Mouse (Mus musculus) CH12.LX (cell line): ENCODE results near the gene Serpinb1a. TPM values are rescaled to one million over a fixed set of nuclear protein-coding genes. Genes with fewer than 3 reads are reported as not detected.

Experiments
- DNase-seq: peaks from one replicate; pipeline ENCODE4 v3.0.0-alpha.2; 2013; ENCODE audit errors: extremely low read depth
- H3K27ac ChIP-seq: 2 replicates; pipeline ENCODE4 v1.5.1; 2012; ENCODE audit warnings: low read depth, mild to moderate bottlenecking, control low read depth, moderate library complexity; ENCODE audit not compliant: insufficient read depth
- H3K27me3 ChIP-seq: replicated peaks from 2 replicates; pipeline ENCODE3; 2012; ENCODE audit warnings: inconsistent platforms
- H3K36me3 ChIP-seq, 2 experiments: replicated peaks in 1 of 2; 2 replicates each; pipeline versions ENCODE3 to v1.6.1; 2012; ENCODE audit warnings: inconsistent platforms in 1 of 2, low read length in 1 of 2, mild to moderate bottlenecking in 1 of 2, mixed read lengths in 1 of 2, moderate library complexity in 1 of 2; ENCODE audit not compliant: control insufficient read depth in 1 of 2, insufficient read depth in 1 of 2
- H3K4me1 ChIP-seq, 2 experiments: 2 replicates each; pipeline ENCODE4 v1.6.1; 2012; ENCODE audit warnings: inconsistent platforms in 1 of 2, moderate library complexity in 1 of 2; ENCODE audit not compliant: insufficient read depth in 2 of 2, control insufficient read depth in 1 of 2
- H3K4me2 ChIP-seq: 2 replicates; pipeline ENCODE4 v1.6.1; 2012; ENCODE audit warnings: low read depth, mild to moderate bottlenecking, control low read depth; ENCODE audit not compliant: poor library complexity, insufficient read depth, severe bottlenecking
- H3K4me3 ChIP-seq, 3 experiments: fragments of 150-350 bp in 1 of 3; sonication (generic) in 1 of 3; replicated peaks in 1 of 3; 2 replicates each; pipeline versions ENCODE3 to v1.5.1; 2011 to 2012; ENCODE audit warnings: low read depth in 2 of 3, low read length in 2 of 3, mild to moderate bottlenecking in 2 of 3, moderate library complexity in 2 of 3, control low read depth in 1 of 3, improper control_type of control experiment in 1 of 3, inconsistent platforms in 1 of 3, mixed read lengths in 1 of 3; ENCODE audit not compliant: poor library complexity in 1 of 3
- H3K79me2 ChIP-seq: replicated peaks from 2 replicates; pipeline ENCODE4 v1.6.1; 2012; ENCODE audit warnings: mild to moderate bottlenecking, moderate library complexity; ENCODE audit not compliant: control insufficient read depth, poor library complexity, insufficient read depth, severe bottlenecking; ENCODE audit errors: extremely low read depth
- H3K9ac ChIP-seq: 2 replicates; pipeline ENCODE4 v1.6.1; 2012; ENCODE audit warnings: low read depth, mild to moderate bottlenecking, control low read depth, moderate library complexity; ENCODE audit not compliant: insufficient read depth
- H3K9me3 ChIP-seq: replicated peaks from 2 replicates; pipeline ENCODE3; 2012; ENCODE audit warnings: low read length, inconsistent platforms, mixed read lengths
- CHD1 ChIP-seq: IDR thresholded peaks from 2 replicates; pipeline ENCODE4 v1.6.1; 2012; ENCODE audit warnings: low read depth, low read length, improper control_type of control experiment, inconsistent platforms
- CTCF ChIP-seq, 2 experiments: IDR thresholded peaks in 1 of 2; conservative IDR thresholded peaks in 1 of 2; 2 replicates each; pipeline ENCODE4 v1.5.1; 2011 to 2012; ENCODE audit warnings: low read depth in 2 of 2, low read length in 2 of 2, improper control_type of control experiment in 1 of 2, inconsistent platforms in 1 of 2, mild to moderate bottlenecking in 1 of 2, moderate library complexity in 1 of 2
- ELF1 ChIP-seq: IDR thresholded peaks from 2 replicates; pipeline ENCODE4 v1.6.1; 2014; ENCODE audit warnings: low read depth, mild to moderate bottlenecking, inconsistent platforms, low read length, improper control_type of control experiment
- EP300 ChIP-seq: IDR thresholded peaks from 2 replicates; pipeline ENCODE4 v1.6.1; 2011; ENCODE audit warnings: low read length, improper control_type of control experiment
- ETS1 ChIP-seq: conservative IDR thresholded peaks from 2 replicates; pipeline ENCODE4 v1.6.1; 2012; ENCODE audit warnings: low read depth, mild to moderate bottlenecking, inconsistent platforms, low read length, improper control_type of control experiment, moderate library complexity
- HCFC1 ChIP-seq: IDR thresholded peaks from 2 replicates; pipeline ENCODE4 v1.6.1; 2012; ENCODE audit warnings: low read depth, mild to moderate bottlenecking, inconsistent platforms, low read length, improper control_type of control experiment
- IRF4 ChIP-seq: IDR thresholded peaks from 2 replicates; pipeline ENCODE4 v1.6.1; 2014; ENCODE audit warnings: low read depth, mild to moderate bottlenecking, inconsistent platforms, low read length, improper control_type of control experiment
- JUN ChIP-seq: IDR thresholded peaks from 2 replicates; pipeline ENCODE4 v1.6.1; 2011; ENCODE audit warnings: low read depth, mild to moderate bottlenecking, low read length, improper control_type of control experiment, moderate library complexity; ENCODE audit not compliant: insufficient read depth
- JUND ChIP-seq: conservative IDR thresholded peaks from 2 replicates; pipeline ENCODE4 v1.6.1; 2011; ENCODE audit warnings: low read depth, low read length, improper control_type of control experiment
- MAZ ChIP-seq: IDR thresholded peaks from 2 replicates; pipeline ENCODE4 v1.6.1; 2012; ENCODE audit warnings: low read depth, mild to moderate bottlenecking, inconsistent platforms, low read length, improper control_type of control experiment, moderate library complexity
- MXI1 ChIP-seq: IDR thresholded peaks from 2 replicates; pipeline ENCODE4 v1.6.1; 2011; ENCODE audit warnings: mild to moderate bottlenecking, low read depth, low read length, improper control_type of control experiment
- MYC ChIP-seq: IDR thresholded peaks from 2 replicates; pipeline ENCODE4 v1.6.1; 2011; ENCODE audit warnings: low read depth, mild to moderate bottlenecking, improper control_type of control experiment, low read length
- NELFE ChIP-seq: IDR thresholded peaks from 2 replicates; pipeline ENCODE4 v1.6.1; 2011; ENCODE audit warnings: low read depth, low read length, improper control_type of control experiment
- POLR2A ChIP-seq: IDR thresholded peaks from 2 replicates; pipeline ENCODE4 v1.6.1; 2011; ENCODE audit warnings: low read depth, mild to moderate bottlenecking, improper control_type of control experiment, low read length
- POLR2AphosphoS2 ChIP-seq: IDR thresholded peaks from 2 replicates; pipeline ENCODE4 v1.6.1; 2011; ENCODE audit warnings: low read depth, low read length, improper control_type of control experiment
- RAD21 ChIP-seq: IDR thresholded peaks from 2 replicates; pipeline ENCODE4 v1.6.1; 2011; ENCODE audit warnings: low read depth, mild to moderate bottlenecking, low read length, improper control_type of control experiment, moderate library complexity
- TBP ChIP-seq: conservative IDR thresholded peaks from 2 replicates; pipeline ENCODE4 v1.6.1; 2011; ENCODE audit warnings: low read depth, low read length, improper control_type of control experiment
- TCF12 ChIP-seq: IDR thresholded peaks from 2 replicates; pipeline ENCODE4 v1.6.1; 2014; ENCODE audit warnings: low read depth, mild to moderate bottlenecking, inconsistent platforms, low read length, improper control_type of control experiment
- ZC3H11A ChIP-seq: IDR thresholded peaks from 2 replicates; pipeline ENCODE4 v1.6.1; 2012; ENCODE audit warnings: low read depth, mild to moderate bottlenecking, inconsistent platforms, low read length, improper control_type of control experiment
- ZMIZ1 ChIP-seq: IDR thresholded peaks from 2 replicates; pipeline ENCODE4 v1.6.1; 2012; ENCODE audit warnings: low read depth, mild to moderate bottlenecking, inconsistent platforms, low read length, improper control_type of control experiment
- ZNF384 ChIP-seq: IDR thresholded peaks from 2 replicates; pipeline ENCODE4 v1.6.1; 2012; ENCODE audit warnings: low read depth, low read length, improper control_type of control experiment, inconsistent platforms
- dilution Hi-C: fragments of 300-500 bp; cut with MboI; formaldehyde crosslinking; loops from 2 replicates; pipeline ENCODE4 v1.14.3; 2020; ENCODE audit warnings: low sequenced_read_pairs; ENCODE audit not compliant: extremely low pct_unique_long_range_greater_than_20kb, extremely low pct_ligation_motif_present
- in situ Hi-C: fragments of 300-500 bp; cut with MboI; formaldehyde crosslinking; loops from 3 replicates; pipeline ENCODE4 v1.14.3; 2019; ENCODE audit warnings: low sequenced_read_pairs, low pct_ligation_motif_present, low pct_unique_long_range_greater_than_20kb, mixed read lengths
- polyA plus RNA-seq: library from polyadenylated mRNA; unstranded; fragments of >175 nt; gene quantifications from 2 replicates; pipeline ENCODE4 v1.2.1, GENCODE M21; 2012; ENCODE audit warnings: low read depth; ENCODE audit not compliant: insufficient read length
- total RNA-seq, 2 experiments: library from RNA; depleted of rRNA; stranded (reverse); fragments of 300-350 nt in 1 of 2; fragments of >200 nt in 1 of 2; gene quantifications; 2 replicates each; pipeline ENCODE4 v1.2.3; 2012 to 2014

The Serpinb1a gene
- total and polyA plus RNA-seq, 3 experiments = 2.5 to 23.0 (median 9.3) TPM

GRCm38 (mm10) chr13:32800859-32801258 lies 50.1 kb downstream of the Serpinb1a start:
- in situ Hi-C loops = no loop called here
- TF ChIP-seq JUN = no peak
- TF ChIP-seq CTCF (conservative IDR thresholded peaks at IDR 0.05 in 1 of 2, IDR thresholded peaks at IDR 0.05 in 1 of 2; ENCODE audit: low read depth in 2 of 2, low read length in 2 of 2) = peak; percentile 23 to 74; a peak in 3 of 4 replicates
- no peak for TF ChIP-seq ETS1
- peak; percentile 55; the same call in 1 of the 2 replicates for TF ChIP-seq IRF4
- TF ChIP-seq JUND = 0 out of 2 replicates have a peak, but pooled peaks have one; percentile 23
- no peak for TF ChIP-seq HCFC1
- peak; percentile 8; the same call in 1 of the 2 replicates for TF ChIP-seq MYC
- TF ChIP-seq RAD21 = no peak
- no peak for TF ChIP-seq TCF12
- TF ChIP-seq TBP = peak; percentile 54; the same call in 1 of the 2 replicates
- TF ChIP-seq ZNF384 = peak; percentile 25; the same call in 1 of the 2 replicates
- TF ChIP-seq POLR2A = 0 out of 2 replicates have a peak, but pooled peaks have one; percentile 23
- TF ChIP-seq MXI1 = 0 out of 2 replicates have a peak, but pooled peaks have one; percentile 58
- peak; percentile 60 for TF ChIP-seq EP300
- TF ChIP-seq ELF1 = no peak
- no peak for TF ChIP-seq ZMIZ1
- 0 out of 2 replicates have a peak, but pooled peaks have one; percentile 20 for TF ChIP-seq NELFE
- TF ChIP-seq MAZ = 0 out of 2 replicates have a peak, but pooled peaks have one; percentile 9
- H3K9ac ChIP-seq = peak overlapping the region; percentile 60; the same call in 1 of the 2 replicates
- H3K36me3 ChIP-seq = peaks cover 0 to 20% of the 10 kb centered on the region in 2 experiments
- H3K9me3 ChIP-seq = no peaks in the 10 kb centered on the region
- H3K4me3 ChIP-seq = peak overlapping the region; percentile 43 to 99 (median 62)
- peak overlapping the region; percentile 90; the same call in 1 of the 2 replicates for H3K4me2 ChIP-seq
- dilution Hi-C loops = no loop called here
- no peak overlapping the region for H3K27ac ChIP-seq
- peaks cover 22% of the 10 kb centered on the region for H3K79me2 ChIP-seq
- DNase-seq = peak; percentile 79
- no peaks in the 10 kb centered on the region for H3K27me3 ChIP-seq
- H3K4me1 ChIP-seq = peaks cover 8 to 42% of the 10 kb centered on the region in 2 experiments; a peak in 3 of 4 replicates

GRCm38 (mm10) chr13:32799131-32799530 lies 51.9 kb downstream of the Serpinb1a start:
- peak; percentile 49 for DNase-seq
- dilution Hi-C loops = no loop called here

More at GRCm38 (mm10) chr13:32799131-32799530, 51.9 kb downstream of the Serpinb1a start:
- H3K9ac ChIP-seq = no peak overlapping the region
- H3K4me2 ChIP-seq = no peak overlapping the region
- peaks cover 18% of the 10 kb centered on the region for H3K79me2 ChIP-seq
- in situ Hi-C loops = no loop called here
- H3K27me3 ChIP-seq = no peaks in the 10 kb centered on the region
- H3K27ac ChIP-seq = no peak overlapping the region
- TF ChIP-seq RAD21 = peak; percentile 22
- TF ChIP-seq ZNF384 = peak; percentile 96
- no peak for TF ChIP-seq MAZ
- no peak for TF ChIP-seq CHD1
- peak in 1 of 2 experiments; percentile 57; a peak in 3 of 4 replicates for TF ChIP-seq CTCF (conservative IDR thresholded peaks at IDR 0.05 in 1 of 2, IDR thresholded peaks at IDR 0.05 in 1 of 2; ENCODE audit: low read depth in 2 of 2, low read length in 2 of 2)
- TF ChIP-seq ZC3H11A = no peak
- no peak for TF ChIP-seq POLR2AphosphoS2
- no peak overlapping the region for H3K4me3 ChIP-seq
- H3K36me3 ChIP-seq = peaks cover 0 to 6% of the 10 kb centered on the region in 2 experiments
- H3K4me1 ChIP-seq = peaks cover 8 to 30% of the 10 kb centered on the region in 2 experiments; a peak in 3 of 4 replicates
- no peaks in the 10 kb centered on the region for H3K9me3 ChIP-seq
